Mouse (Mus musculus): ENCODE data around the gene Nptn. TPM values are rescaled to one million over a fixed set of nuclear protein-coding genes. Genes with fewer than 3 reads are reported as not detected.
A peak's percentile ranks its signal among the peaks of the same experiment; 100 is the strongest.

The Nptn gene
- total RNA-seq, 2 experiments from 2014 or later = 186 to 201 TPM

DNA sequence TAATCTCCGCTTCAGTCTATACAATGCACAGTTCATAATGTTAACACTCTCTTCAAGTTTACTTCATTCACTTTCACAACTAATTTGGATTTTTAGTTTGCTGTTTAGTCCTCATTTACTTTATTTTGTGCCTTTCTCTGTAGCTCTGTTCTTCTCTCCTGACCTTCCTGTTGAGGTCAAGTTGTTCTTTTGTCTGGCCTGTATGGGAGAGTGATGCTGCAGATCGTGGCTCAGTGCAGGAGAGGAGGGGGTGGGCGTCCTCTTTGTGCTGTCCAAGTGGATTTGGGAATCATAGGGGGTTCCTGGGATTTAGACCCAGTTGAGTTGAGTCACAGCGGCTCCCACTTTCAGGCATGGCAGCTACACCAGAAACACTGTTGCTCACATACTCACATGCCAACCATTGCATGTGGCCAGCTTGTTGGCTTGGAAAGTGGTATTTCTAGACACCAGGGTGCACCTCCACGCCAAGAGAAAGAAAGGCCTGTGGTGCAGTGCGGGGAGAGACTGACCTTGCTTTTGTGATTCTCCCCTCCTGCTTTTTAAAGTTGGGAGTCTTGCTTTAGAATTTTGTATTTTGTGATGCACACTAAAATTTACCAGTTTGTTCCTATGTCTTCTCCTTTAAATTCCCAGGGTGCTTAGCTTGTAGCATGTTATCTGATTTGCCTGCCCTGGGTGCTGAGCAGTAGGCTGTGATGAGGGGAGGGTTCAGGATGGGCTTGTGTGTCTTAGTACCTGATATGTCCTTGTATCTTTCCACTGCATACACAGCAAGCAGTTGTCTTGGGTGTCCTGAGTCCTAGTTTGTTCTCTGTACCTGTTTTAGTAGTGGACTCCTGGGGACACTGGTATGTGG lies 66.6 kb downstream of the Nptn start:
- intact Hi-C loops (cut with DNase I) = no loop called here

DNA sequence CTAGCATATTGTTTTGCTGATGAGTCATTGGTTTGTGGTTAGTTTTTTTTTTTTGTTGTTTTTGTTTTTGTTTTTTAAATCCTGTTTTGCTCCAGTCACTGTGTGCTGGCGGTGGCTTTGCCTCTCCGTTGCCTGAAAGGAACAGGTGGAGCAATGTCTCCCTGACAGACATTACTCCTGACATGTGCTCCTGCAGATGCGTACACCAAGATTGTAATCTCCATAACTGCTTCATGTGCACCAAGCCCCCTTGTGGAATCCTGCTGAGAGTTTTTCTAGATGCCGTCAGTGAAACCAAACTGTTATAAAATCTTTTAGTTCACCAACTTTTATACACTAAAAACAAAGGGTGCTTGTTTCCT lies 67.2 kb downstream of the Nptn start:
- no peak for DNase-seq
- intact Hi-C loops (cut with DNase I) = no loop called here

More for the DNA sequence above, 66.6 kb downstream of the Nptn start:
- no peak for DNase-seq

DNA sequence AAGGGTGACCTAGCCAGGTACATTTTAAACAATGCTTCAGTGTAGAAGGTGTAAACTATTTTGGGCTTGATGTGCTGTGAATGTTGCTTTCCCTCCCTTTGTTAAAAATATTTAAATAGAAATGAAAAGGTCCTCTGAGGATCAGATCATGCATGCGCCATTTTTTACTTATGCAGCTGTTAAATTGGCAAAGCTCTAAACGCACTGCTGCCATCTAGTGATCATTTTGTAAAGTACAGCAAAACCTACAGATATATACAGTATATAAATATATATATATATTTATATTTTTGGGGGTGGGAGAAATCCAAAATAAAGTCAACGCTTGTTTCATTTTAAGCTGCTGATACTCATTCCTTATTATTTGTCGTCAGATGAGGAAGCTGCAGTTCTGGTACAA lies 70.0 kb downstream of the Nptn start:
- intact Hi-C loops (cut with DNase I) = loop anchor here (1.0 kb wide), 2 partner anchors 74 to 112 kb away; no protein-coding TSS in a partner anchor
- peak; percentile 49 to 60 for DNase-seq

DNA sequence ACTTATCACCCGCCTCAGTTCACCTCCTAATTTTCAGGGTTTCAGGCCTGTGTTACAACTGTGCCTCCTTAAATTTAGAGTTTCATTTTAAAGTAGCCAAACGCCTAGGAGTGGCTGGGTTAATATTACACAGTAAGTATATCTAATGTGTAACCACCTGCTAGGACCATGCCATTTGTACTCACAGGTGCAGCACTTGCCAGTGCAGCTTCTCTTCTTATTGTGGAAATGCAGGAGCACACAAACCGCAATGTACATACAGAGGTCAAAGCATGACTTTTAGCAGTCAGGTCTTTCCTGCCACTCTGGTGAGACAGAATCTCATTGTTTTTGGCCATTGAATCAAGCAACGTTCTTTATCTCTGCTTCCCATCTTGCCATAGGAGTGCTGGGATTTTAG lies 72.5 kb downstream of the Nptn start:
- intact Hi-C loops (cut with DNase I) = no loop called here
- DNase-seq = no peak

DNA sequence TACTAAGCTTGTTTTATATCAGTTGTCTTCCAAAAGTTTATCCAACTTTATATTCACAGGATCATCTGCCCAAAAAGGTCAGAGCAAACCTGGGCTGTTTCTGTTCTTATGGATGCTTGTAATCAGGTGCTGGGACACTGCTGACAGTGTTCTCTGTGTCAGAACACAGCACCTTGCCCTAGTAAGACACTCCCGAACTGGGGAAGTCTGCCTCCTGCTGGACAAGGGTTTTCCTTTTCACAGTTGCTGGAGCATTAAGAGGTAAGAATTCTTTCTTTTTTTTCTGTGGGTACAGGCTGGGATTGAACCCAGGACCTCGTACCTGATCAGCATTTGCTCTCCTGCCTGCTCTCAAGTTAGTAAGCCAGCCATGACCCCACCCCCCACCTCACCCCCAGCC lies 74.4 kb downstream of the Nptn start:
- intact Hi-C loops (cut with DNase I) = no loop called here
- DNase-seq = peak in 1 of 2 experiments; percentile 34

DNA sequence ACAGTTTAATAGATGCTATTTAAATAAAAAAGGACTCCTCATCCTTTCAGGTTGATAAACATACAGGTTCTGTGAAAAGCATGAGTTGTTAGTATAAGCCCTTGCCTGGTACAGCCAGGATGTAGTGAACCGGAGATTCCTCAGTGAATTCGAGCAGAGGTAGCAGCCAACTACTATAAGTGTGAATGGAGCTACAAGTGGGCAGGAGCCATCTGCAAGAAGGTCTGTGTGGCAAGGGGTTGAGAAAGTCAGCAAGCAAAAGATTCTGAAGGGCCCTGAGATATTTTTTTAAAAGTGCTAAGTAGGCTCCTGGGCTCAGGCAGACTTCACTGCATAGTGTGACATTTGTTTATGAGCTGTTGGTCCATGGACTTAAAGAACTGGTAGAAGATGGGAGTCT lies 74.8 kb downstream of the Nptn start:
- DNase-seq = no peak
- intact Hi-C loops (cut with DNase I) = no loop called here

DNA sequence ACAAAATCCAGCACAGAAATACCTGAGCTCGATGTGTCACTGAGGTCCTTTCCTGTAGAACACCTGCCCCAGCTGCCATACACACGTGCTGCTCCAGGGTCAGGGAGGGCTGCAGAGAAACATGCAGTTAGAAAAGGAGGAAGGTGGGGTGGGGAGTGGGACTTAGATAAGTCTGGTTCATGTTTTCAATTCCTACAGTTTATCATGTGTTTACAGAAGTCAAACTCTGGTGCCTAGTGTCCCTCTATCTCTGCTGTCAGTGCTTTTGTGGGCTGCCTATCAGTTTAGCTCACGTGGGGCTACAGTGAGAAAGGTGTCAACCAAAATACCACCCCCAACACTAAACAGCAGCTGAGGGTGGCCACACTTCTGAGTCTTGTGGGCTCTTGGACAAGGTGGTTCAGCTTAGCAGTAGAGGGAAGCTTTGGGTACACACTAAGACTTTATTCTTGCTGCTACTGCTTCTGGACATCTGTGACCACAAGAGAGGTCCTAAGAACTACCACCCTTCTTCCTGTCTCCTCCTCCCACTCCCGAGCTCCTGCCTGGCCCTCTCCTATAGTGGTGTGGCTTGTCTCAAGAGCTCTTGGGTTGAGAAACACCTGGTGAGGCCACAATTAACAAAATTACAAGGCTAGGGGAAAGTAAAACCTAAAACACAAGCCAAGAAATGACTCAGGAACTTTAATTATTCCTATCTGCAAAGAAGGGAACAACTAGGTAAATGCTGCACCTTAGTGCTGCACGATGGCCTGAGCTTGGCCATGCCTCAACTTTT lies 75.9 kb downstream of the Nptn start:
- intact Hi-C loops (cut with DNase I) = no loop called here
- DNase-seq = no peak

DNA sequence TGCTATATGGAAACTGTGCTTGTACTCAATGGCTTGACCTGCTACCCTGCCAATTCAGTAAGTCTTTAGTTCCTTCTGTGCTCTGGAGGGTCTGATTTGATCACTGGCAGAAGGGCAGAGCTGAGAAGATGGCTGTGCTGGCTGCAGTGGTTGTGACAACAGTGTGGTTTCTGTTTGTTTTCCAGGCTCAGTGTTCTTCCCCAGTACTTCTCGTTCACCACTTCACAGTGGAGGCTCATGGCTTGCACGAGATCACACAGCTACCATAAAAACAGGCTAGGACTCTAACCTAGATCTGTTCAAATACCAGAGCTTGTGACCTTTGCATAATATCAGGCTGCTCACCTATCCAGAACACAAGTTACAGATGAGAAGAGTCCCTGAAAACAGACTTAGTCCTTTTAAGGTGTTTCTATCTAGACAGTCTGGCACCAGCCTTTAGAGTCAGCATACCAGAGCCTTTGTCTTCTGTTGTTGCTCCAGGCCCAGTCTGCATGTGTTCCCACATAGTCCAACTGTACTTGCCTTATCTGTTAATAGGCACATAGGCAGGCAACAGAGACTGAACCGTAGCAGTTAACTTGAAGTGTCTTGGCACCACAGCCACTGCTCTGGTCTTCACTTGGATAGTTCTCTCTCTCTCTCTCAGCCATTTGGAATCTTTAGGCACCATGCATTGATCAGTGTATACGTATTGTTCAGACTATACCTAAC lies 76.7 kb downstream of the Nptn start:
- intact Hi-C loops (cut with DNase I) = no loop called here
- no peak for DNase-seq

DNA sequence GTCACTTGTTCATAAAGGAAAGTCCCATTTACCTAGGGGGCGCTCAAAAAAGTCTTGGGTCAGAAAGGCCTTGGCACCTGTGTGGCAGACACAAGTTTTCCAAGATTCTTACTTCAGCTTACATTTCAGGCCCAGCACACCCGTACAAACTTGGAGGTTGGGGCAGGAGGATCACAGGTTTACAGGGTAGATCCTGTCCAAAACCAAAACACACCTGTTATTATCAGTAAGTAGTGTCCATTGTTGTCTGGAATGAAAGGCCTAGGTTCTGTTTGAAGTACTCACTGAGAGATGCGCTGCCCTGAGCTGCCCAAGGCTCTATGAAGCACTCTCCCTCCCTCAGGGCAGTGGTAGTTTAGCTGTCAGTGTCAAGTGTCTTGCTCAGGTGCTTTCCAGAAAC lies 77.3 kb downstream of the Nptn start:
- intact Hi-C loops (cut with DNase I) = no loop called here
- no peak for DNase-seq

DNA sequence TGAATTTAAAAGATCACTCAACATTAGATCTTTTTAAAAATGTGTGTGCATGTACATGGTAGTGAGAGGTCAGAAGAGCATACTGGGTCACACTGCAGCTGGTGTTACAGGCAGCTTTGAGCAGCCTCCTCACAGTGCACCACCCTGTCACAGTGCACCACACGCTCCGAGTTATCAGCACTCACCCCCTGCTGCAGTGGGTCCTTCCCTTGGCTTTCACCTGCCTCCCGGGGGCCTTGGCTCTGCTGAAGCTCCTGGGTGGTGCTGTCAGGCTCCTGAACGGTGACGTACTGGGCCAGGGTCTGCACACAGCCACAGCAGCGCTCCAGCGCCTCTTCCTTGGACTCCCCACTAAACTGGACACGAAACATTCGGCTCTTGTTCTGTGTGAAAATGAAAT lies 77.9 kb downstream of the Nptn start:
- no peak for DNase-seq
- intact Hi-C loops (cut with DNase I) = loop anchor here (5.0 kb wide), 1 partner anchor 212 kb away; no protein-coding TSS in a partner anchor

DNA sequence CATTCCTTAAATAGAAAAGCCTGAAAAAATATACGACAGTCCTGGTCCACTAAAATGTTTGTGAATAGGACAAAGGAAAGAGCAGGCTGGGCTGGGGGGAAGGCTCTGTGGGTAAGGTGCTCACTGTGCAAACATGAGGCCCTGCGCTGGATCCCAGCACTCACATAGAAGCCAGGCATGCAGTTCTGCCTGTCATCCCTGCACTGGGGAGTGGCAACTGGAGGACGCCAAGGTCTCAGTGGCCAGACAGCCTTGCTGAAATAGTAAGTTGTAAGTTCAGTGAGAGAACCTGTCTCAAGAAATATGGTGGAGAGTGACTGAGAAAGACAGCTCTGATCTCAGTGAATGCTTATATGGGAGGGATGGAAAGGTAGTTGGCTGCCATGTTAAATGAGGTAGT lies 78.6 kb downstream of the Nptn start:
- intact Hi-C loops (cut with DNase I) = loop anchor here (5.0 kb wide), 1 partner anchor 212 kb away; no protein-coding TSS in a partner anchor

DNA sequence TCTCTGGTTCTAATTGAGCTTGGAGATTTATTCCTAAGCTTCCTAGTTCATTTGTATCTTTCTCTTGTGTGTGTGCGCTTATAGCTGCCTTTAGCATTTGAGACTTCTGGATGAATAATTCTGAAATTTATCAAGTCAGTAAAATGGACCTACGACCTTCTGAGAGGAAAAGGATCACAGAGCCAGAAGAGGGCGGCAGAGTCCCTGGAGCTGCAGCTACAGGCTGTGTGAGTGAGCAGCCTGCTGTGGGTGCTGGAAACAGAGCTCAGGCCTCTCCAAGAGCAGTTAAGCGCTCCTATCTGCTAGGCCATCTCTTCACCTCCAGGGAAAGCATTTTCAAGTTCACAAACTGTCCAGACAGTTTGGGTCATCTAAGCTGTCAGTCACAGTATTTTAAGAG lies 80.0 kb downstream of the Nptn start:
- DNase-seq = no peak
- intact Hi-C loops (cut with DNase I) = loop anchor here (5.0 kb wide), 1 partner anchor 210 kb away; no protein-coding TSS in a partner anchor

More for the DNA sequence above, 78.6 kb downstream of the Nptn start:
- no peak for DNase-seq

DNA sequence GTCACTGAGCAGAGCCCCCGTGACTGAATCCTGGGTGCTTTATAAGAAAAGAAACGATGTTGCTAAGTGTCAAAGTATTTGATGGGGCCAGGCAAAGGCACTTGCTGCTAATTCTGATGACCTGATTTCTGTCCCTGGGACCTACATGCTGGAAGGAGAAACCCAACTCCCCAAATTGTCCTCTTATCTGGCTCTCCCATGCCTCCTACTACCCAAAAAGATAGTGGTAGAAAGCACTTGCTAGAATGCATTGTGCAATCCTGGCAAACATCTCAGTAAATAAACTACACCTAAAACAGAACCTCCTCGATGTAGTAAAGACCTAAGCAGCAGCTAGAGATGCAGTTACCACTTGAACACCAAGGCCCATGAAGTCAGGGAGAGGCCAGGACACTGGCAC lies 80.8 kb downstream of the Nptn start:
- no peak for DNase-seq
- intact Hi-C loops (cut with DNase I) = loop anchor here (5.0 kb wide), 1 partner anchor 210 kb away; no protein-coding TSS in a partner anchor

DNA sequence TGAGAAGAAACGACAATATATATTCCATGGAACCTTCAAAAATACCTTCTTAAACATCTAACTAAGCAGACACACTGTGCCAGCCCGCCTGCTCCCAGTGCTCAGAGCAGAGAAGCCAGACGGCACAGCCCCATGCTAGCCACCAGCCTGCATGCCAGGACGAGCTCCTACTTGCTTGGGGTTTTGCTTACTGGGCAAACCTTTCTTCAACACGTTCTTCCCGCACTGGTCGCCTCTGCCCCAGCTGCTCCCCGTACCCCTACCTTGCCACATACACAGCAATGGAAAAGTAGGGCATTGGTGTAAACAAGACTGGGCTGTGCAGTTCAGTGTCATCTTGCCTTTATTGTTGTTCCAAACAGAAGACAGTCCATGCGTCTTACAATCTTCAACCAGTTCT lies 83.5 kb downstream of the Nptn start:
- intact Hi-C loops (cut with DNase I) = no loop called here
- no peak for DNase-seq

DNA sequence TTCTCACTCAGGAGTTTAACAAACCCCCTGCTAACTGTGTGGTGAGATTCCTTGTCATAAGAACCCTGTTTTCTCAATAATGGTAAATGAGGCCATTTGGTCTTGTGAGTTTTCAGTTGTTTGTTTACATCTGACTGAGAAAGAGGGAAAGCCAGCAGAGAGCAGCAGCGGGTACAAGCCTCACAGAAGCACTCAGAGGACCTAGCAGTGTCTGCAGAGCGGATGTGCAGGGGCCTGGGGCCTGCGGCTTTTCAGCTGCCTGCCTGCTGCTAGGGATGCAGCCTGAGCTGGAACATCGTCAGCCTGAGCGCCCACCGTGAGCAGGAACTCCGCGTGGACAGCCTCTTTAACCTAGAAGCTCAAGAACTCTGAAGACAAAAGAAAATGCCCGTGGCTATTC lies 84.2 kb downstream of the Nptn start:
- intact Hi-C loops (cut with DNase I) = no loop called here
- DNase-seq = no peak

DNA sequence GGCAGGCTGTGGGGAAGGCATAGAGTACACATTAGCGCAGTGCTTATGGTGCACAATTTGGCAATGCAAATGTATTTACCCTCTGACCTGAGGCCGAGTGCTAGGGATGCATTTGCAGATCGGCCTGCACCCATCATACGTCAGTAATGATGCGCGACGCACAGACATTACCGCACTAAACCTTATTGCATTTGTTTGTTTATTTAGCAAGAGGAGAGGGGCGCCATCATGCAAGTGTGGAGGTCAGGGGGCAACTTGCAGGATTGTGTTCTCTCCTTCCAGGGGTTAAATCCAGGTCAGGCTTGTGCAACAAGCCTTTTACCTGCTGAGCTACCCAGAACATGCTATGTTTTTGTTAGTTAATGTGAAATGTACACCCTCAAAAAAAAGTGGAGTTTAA lies 85.2 kb downstream of the Nptn start:
- no peak for DNase-seq
- intact Hi-C loops (cut with DNase I) = no loop called here

DNA sequence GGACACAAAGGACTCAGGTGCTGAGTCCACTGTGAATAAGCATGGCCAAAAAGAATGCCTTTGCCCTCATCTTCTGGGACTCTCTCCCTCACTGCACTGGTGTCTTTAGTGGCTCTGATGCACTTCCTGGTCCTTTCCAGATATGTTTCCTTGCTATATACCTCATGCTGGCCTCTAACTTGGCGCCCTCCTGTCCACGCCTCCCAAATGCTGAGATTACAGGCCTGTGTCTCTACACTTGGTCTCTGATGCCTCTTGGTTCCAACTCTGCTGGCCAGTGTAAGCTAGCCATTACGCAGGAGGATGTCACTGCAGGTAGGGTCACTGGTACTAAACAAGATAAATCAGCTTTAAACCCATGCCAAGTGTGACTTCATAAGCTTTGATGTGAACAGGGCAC lies 86.1 kb downstream of the Nptn start:
- DNase-seq = no peak
- intact Hi-C loops (cut with DNase I) = no loop called here

DNA sequence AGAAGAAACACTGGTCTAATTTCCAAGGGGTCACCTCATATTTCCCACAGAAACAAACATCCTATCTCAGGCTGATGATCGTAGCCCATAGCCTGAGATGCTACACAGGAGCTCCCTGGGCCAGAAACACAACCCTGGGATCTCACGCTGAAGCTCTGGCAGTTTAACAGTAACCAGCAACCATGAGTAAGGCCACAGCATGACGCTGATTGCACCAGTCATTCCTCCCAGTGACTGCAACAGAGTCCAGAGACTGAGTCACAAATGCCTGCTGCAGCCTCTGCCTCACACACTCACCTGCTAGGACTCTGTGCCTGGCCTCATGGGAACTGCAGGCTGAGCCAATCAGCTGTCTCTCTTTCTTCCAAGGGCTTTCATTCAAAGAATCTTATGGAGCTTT lies 87.0 kb downstream of the Nptn start:
- intact Hi-C loops (cut with DNase I) = no loop called here
- no peak for DNase-seq

DNA sequence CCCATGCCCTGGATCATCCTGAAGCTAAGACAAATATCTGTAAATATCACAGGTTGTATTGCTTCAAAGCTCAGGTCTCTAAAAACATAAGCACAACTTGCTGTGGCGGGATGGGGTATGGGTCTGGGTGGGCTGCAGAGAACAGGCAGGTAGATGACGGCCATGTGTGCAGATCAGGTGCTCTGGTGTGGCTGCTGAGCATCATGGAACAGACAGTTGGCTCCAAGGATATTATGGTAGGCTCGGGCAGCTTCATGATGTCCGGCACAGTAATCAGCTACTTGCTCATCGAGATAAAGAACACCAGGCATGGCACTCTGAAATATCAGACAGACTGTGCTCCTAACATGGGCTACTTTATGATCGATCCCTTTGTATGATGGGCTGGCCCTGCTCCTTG lies 87.8 kb downstream of the Nptn start:
- no peak for DNase-seq
- intact Hi-C loops (cut with DNase I) = no loop called here

DNA sequence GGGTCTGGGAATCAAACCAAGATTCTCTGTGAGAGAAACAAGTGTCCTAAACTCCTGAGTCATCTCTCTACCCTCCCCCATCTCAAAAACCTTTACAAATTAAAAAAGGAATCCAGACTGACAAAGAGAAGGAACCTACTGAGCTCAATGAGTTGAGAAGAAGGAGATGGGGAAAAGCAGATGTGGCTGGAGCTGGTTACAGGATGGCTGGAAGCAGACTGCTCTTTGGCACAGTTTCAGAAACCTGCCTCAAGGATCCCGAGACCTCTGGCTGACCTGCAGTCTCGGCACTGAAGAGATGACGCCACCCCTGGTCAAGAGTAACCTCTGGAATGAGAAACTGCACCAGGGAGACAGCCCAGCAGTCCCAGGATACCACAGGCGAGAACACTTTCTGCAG lies 90.4 kb downstream of the Nptn start:
- intact Hi-C loops (cut with DNase I) = no loop called here
- peak; percentile 64 to 70 for DNase-seq

DNA sequence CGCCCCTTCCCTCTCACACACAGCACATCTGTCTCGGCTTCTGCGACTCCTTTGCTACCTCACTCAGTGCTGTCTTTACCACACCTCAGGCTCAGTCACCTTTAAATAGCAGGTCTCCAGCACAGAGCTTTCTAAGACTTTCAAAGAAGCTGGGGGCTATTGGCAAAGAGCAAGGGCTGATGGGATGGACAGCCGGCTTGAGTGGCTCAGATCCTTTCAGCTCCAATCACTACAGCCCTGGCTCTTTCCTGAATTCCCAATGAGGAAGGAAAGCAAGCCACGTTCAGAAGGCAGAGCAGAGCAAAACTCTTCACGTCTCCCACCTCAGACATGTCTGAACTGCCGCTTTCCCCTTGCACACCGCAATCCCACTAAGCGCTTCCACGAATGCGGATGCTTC lies 92.7 kb downstream of the Nptn start:
- intact Hi-C loops (cut with DNase I) = no loop called here

More for the DNA sequence above, 92.7 kb downstream of the Nptn start:
- no peak for DNase-seq
